In genomic region chr2:18609075-18609867, GRCm38 (mm10) we compare ENCODE assay signal across 8 mouse cellular contexts.
DNase-seq lines count a peak whose midpoint lies in the region; ATAC-seq lines count a peak whose summit lies in the region.

No protein-coding gene starts in this region.

- H3K4me3 ChIP-seq in embryonic facial prominence, embryonic 10.5 days: peak overlapping the region; percentile 54
- peak overlapping the region; percentile 47 for H3K4me3 ChIP-seq in limb, embryonic 10.5 days
- peak overlapping the region; percentile 50 for H3K4me3 ChIP-seq in midbrain, embryonic 16.5 days (ENCODE audit: low read depth, low read length)

- under 1% methylated on average over 51 of the region's 51 CpGs for WGBS in embryonic facial prominence, embryonic 10.5 days
- under 1% methylated on average over 51 of the region's 51 CpGs for WGBS in limb, embryonic 10.5 days
- WGBS in midbrain, embryonic 16.5 days: 1% methylated on average over 50 of the region's 51 CpGs

- no peaks in the 10 kb centered on the region for H3K36me3 ChIP-seq in embryonic facial prominence, embryonic 10.5 days (replicated peaks)
- no peaks in the 10 kb centered on the region for H3K36me3 ChIP-seq in limb, embryonic 10.5 days
- H3K36me3 ChIP-seq in midbrain, embryonic 16.5 days (ENCODE audit: control insufficient read depth, insufficient read depth, low read length): no peaks in the 10 kb centered on the region

- DNase-seq in kidney, adult 18-20 months: peak; percentile 23
- DNase-seq in kidney, adult 8-10 months: no peak
- DNase-seq in Muller cell, postnatal 12 days (ENCODE audit: inconsistent ontology term): peak; percentile 12
- DNase-seq in embryonic facial prominence, embryonic 10.5 days (ENCODE audit: low spot score): peak; percentile 64
- DNase-seq in heart, postnatal 14 days: peak; percentile 11 to 24
- DNase-seq in limb, embryonic 10.5 days (ENCODE audit: low spot score): peak; percentile 58
- peak; percentile 50 for DNase-seq in thymus, postnatal 25 days

- no peaks in the 10 kb centered on the region for H3K9me3 ChIP-seq in embryonic facial prominence, embryonic 10.5 days
- H3K9me3 ChIP-seq in limb, embryonic 10.5 days (replicated peaks): no peaks in the 10 kb centered on the region
- no peaks in the 10 kb centered on the region for H3K9me3 ChIP-seq in midbrain, embryonic 16.5 days (replicated peaks; ENCODE audit: control insufficient read depth, low read length, poor library complexity, severe bottlenecking)

- peaks cover 91% of the 10 kb centered on the region for H3K27me3 ChIP-seq in embryonic facial prominence, embryonic 10.5 days (replicated peaks; ENCODE audit: low read depth, poor library complexity, severe bottlenecking)
- peaks cover 86% of the 10 kb centered on the region for H3K27me3 ChIP-seq in limb, embryonic 10.5 days (ENCODE audit: low read depth, poor library complexity, severe bottlenecking)
- H3K27me3 ChIP-seq in midbrain, embryonic 16.5 days (ENCODE audit: control insufficient read depth, insufficient read depth, low read depth, low read length): peaks cover 16% of the 10 kb centered on the region

- peak; percentile 65 for ATAC-seq in midbrain, embryonic 16.5 days

- peak overlapping the region; percentile 40; the same call in 1 of the 2 replicates for H3K27ac ChIP-seq in embryonic facial prominence, embryonic 10.5 days (replicated peaks)
- H3K27ac ChIP-seq in limb, embryonic 10.5 days: 0 out of 2 replicates have a peak overlapping the region, but pooled peaks have one; percentile 61
- no peak overlapping the region for H3K27ac ChIP-seq in midbrain, embryonic 16.5 days (ENCODE audit: low read length)

- H3K9ac ChIP-seq in midbrain, embryonic 16.5 days (ENCODE audit: low read depth, low read length): peak overlapping the region; percentile 72

- intact Hi-C loops in heart, postnatal 14 days (cut with DNase I): loop anchor here (5.0 kb wide), 2 partner anchors 63 to 88 kb away; partner anchors contain the start of gene Commd3

- peaks cover 23% of the 10 kb centered on the region for H3K4me1 ChIP-seq in embryonic facial prominence, embryonic 10.5 days
- H3K4me1 ChIP-seq in limb, embryonic 10.5 days: peaks cover 24% of the 10 kb centered on the region
- H3K4me1 ChIP-seq in midbrain, embryonic 16.5 days (ENCODE audit: control insufficient read depth, insufficient read depth, low read length): peaks cover 23% of the 10 kb centered on the region

- peak overlapping the region; percentile 90 for H3K4me2 ChIP-seq in midbrain, embryonic 16.5 days (ENCODE audit: low read length)

Comparison
In these comparisons a context has a peak if more than half of its experiments do, and no peak if none do; other contexts are left out.
1. DNase-seq: peak in kidney, adult 18-20 months (single experiment), Muller cell, postnatal 12 days (single experiment), embryonic facial prominence, embryonic 10.5 days (single experiment), heart, postnatal 14 days (2 of 2), limb, embryonic 10.5 days (single experiment) and thymus, postnatal 25 days (single experiment); none in kidney, adult 8-10 months (0 of 2).
2. Peak in every context shown above with its lines, with median percentiles within 50 percentile points of each other: H3K4me3 ChIP-seq.